Mouse (Mus musculus): Measurements from ENCODE around the gene Mycn.

DNA sequence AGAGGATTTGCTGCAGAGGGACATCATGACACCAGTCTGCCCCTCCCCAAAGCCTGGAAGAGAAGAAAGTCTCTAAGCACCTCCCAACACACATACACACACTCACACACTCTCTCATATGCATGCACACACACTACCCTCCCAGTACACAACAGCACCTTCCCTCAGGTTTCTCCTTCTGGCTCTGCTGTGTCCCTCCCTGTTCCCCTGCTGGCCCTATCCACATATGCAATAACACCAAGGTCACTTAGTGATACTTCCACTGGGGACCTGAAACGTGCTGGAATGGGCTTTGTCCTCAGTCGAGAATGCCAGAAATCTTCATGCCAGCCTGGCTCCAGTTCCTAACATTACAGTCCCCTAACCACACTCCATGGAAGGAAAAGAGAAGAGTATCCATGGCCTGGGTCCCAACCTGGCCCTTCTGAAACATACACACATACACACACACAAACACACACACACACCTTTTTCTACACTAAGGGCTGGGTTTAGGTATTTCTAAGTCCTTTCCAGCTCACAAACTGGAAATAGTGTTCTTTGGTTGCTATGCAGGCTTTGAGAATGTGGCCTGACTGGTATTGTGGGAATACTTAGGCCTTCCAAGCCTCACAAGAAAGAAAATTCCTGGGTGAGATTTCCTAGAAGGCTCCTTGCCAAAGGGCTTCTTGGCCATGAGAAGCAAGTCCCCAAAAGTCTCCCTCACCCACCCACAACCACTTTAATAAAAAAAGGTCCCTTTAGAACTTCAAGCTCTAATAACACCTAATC lies 43.2 kb downstream of the Mycn start:
- no peak for TF ChIP-seq POLR2A (IDR thresholded peaks at IDR 0.05; ENCODE audit: extremely low read depth, insufficient read depth, low read length)
- TF ChIP-seq CTCF (IDR thresholded peaks at IDR 0.05; ENCODE audit: low read depth, low read length): no peak

Data from liver, adult 2 months (tissue).